Mouse (Mus musculus): ENCODE data around the gene Glra4.
A peak's percentile ranks its signal among the peaks of the same experiment; 100 is the strongest.

The Glra4 gene

DNA sequence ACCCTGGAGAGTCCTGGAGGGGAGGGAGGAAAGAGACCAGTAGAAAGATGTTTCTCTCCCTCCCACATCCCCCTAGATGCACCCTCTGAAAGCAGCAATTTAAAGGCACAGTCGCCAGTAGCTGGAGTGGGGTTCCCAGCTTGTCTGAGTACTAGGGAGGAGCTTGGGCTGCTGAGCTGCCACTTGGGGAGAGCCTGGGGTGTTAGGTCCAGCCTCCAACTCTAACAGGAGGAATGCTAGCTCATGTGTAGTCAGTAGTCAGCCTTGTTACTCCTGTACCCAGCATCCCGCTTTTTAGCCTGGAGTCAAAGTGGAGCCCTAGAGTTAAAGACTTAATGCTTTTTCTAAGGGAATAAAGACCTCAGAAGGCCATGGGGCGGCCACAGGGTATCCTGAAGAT, at the start of gene Glra4:
Gene Glra4, minus strand, starts transcription at position 101 of the 400 bp plus-strand sequence.
- DNase-seq (ENCODE audit: low spot score in 2 of 2): no peak

- DNase-seq (ENCODE audit: low spot score in 2 of 2): no peak
Observed at GRCm38 (mm10) chrX:136828610-136829009, 48.7 kb upstream of the Glra4 start.

DNA sequence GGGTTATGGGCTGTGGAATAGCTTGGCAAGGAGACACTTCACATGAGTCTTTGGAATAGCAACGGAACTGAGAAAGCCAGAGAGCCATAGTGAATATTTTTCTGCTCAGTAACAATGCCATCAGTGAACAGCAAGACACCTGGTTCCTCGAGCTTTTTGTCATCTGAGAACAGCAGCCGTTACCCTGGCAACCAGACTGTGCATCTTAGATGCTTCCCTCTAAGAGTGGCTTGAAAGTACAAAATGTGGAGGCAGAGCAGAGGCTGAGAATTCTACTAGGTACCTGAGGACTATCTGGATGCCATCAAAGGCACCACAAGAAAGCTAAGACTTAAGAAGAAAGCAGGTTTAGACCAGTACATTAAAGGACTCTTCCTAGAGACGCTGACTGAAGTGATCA, 45.1 kb upstream of the Glra4 start:
- DNase-seq (ENCODE audit: low spot score in 2 of 2): no peak

DNA sequence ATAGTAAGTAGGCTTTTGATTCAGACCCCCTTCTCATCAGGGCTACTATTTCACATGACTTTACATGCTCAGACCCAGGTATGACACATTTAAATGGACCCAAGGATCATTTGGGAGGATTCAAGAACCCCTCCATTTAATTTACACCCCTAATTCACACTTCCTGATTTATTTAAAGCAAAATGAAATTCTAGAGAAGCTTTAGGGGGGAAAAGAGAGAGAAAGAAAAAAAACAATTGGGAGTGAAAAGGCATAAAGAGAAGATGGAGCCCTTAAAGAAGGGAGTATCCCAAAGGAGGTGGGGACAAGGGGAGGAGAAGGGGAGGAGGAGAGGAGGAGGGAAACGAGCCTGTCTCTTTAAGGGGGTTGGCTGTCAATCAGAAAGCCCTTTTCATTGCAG, 42.4 kb upstream of the Glra4 start, which contains the start of gene Plp1:
Gene Plp1, plus strand, starts transcription at position 301 of the 400 bp plus-strand sequence.
- no peak for DNase-seq (ENCODE audit: low spot score in 2 of 2)

GRCm38 (mm10) chrX:136820250-136820649, 40.3 kb upstream of the Glra4 start:
- peak; percentile 9 to 16 for DNase-seq (ENCODE audit: low spot score in 2 of 2)

GRCm38 (mm10) chrX:136819752-136820151, 39.8 kb upstream of the Glra4 start:
- no peak for DNase-seq (ENCODE audit: low spot score in 2 of 2)

DNA sequence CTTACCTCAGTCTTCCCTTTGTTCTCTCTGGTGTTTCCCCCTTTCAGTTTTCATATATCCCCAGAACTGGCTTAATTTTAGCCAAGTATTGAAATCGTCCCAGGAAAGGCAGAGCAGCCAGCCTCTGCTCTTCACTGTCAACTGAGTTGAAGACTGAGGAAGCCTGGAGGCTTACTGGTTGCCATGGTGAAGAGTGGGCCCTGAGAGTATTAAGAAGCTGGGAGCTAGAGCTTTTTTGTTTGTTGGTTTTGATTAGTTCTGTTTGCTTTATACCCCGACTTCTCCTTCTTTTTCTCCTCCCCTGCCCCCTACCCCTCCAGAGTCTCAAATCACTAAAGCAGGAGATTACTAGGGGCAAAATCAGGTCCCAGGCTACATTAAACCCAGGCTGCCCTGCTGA, 17.3 kb upstream of the Glra4 start:
- DNase-seq (ENCODE audit: low spot score in 2 of 2): no peak

GRCm38 (mm10) chrX:136789446-136789845, 9.5 kb upstream of the Glra4 start:
- DNase-seq (ENCODE audit: low spot score in 2 of 2): no peak

GRCm38 (mm10) chrX:136779262-136779661, 679 bp downstream of the Glra4 start:
- no peak for DNase-seq (ENCODE audit: low spot score in 2 of 2)

GRCm38 (mm10) chrX:136778046-136778445, 1.9 kb downstream of the Glra4 start:
- DNase-seq (ENCODE audit: low spot score in 2 of 2): no peak

DNA sequence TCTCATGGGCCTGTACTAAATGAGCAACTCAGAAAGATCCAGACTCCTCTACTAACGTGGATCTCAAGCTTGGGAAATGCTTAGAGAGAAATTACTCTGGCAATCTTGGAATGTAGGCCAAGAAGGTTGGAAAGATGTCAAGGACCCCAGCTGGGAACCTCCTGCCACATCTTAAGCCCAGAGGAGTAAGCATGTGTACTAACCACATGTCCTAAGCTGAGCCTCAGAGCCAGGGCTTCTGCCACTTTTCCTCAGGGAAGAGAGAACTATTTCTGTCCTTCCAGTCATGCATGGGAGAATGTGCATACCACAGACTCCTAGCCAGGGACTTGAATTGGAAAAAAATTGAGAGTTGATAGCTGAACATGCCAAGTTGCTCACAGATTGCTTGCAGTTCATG, 6.9 kb downstream of the Glra4 start:
- DNase-seq (ENCODE audit: low spot score in 2 of 2): no peak

- no peak for DNase-seq (ENCODE audit: low spot score in 2 of 2)
Observed at GRCm38 (mm10) chrX:136761103-136762074, 18.6 kb downstream of the Glra4 start.

DNA sequence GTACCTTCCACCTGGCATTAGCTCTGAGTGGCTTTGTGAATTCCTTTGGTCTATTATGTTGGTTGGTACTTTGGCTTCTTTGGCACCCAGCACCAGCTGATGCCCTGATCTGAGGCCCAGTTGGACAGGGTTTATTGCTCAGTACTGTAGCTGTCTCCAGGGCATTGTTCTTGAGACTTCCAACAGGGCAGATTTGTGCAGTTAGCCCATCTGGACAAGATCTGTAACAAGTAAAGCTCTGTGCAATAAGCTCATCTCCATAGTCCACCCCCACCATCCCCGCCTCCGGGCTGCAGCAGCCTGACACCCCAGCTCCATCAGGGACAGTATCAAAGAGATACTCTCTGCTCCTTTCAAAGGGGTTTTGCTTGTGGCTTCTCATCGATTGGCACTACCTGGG, 24.5 kb downstream of the Glra4 start:
- no peak for DNase-seq (ENCODE audit: low spot score in 2 of 2)

- DNase-seq (ENCODE audit: low spot score in 2 of 2): no peak
Observed at GRCm38 (mm10) chrX:136749329-136749728, 30.6 kb downstream of the Glra4 start.

DNA sequence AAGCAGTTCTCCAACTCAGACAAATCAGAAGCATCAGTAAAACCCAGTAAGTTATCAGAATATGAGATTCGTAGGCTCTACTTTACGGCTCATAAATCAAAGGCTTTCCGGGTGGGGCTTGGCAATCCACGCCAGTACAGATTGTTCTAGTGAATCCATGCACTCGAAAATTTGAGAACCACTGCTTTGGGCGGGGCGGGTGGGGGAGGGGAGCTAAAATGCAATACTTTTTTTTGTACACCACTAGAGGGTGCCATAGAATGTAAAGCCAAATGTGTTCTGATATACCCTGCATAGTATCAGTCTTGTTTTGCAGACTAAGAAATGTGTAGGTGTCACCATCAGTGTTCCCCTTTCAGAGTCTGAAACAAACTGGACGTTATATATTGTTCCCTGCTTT, 35.3 kb downstream of the Glra4 start:
- no peak for DNase-seq (ENCODE audit: low spot score in 2 of 2)

GRCm38 (mm10) chrX:136743459-136743858, 36.5 kb downstream of the Glra4 start, which contains the start of gene Morf4l2:
Gene Morf4l2 (minus strand): TSS chrX:136743690.
- no peak for DNase-seq (ENCODE audit: low spot score in 2 of 2)

- no peak for DNase-seq (ENCODE audit: low spot score in 2 of 2)
Observed at GRCm38 (mm10) chrX:136742661-136743103, 37.3 kb downstream of the Glra4 start.

DNA sequence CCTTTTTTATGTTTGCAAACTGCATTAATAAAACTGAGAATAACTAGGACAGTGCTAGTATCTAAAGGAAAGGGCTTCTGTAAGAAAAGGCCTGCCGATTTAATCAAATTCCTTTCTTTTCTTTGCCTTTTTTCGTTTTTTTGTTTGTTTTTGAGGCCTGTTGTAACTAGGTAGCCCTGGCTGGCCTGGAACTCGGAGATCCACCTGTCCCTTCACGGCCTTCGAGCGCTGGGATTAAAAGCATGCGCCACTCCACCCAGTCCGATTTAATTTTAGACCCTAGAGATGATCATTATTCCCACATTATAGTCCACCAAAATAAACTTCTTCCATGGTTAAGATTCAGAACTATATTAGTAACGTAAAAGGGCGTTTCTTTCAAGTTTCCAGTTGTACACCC, 37.7 kb downstream of the Glra4 start:
- DNase-seq (ENCODE audit: low spot score in 2 of 2): no peak

DNA sequence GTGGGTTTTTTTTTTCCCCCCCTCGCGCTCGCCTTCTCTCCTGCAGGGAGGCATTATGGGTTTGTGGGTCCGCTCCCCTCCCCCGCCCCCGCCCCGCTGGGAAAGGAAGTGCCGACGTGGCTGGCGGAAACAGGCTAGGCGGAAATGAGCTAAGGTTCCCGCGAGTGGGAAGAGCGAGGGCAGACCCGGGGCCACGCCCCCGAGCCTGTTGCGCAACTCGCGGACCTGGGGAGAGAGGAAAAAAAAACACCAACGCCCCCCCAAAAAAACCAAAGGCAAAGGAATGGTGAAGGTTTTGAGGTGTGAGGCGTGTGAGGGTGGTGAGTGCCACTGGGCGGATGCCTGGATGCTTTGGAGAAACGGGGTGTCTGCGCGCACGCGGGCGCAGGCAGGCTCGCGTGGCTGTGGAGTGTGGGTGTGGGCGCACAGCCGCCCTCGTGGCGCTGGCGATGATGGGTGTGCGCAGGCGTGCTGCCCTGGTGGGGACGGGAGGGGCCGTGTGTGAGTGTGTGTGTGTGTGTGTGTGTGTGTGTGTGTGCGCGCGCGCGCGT, 38.2 kb downstream of the Glra4 start:
- DNase-seq (ENCODE audit: low spot score in 2 of 2): peak; percentile 45 to 62

DNA sequence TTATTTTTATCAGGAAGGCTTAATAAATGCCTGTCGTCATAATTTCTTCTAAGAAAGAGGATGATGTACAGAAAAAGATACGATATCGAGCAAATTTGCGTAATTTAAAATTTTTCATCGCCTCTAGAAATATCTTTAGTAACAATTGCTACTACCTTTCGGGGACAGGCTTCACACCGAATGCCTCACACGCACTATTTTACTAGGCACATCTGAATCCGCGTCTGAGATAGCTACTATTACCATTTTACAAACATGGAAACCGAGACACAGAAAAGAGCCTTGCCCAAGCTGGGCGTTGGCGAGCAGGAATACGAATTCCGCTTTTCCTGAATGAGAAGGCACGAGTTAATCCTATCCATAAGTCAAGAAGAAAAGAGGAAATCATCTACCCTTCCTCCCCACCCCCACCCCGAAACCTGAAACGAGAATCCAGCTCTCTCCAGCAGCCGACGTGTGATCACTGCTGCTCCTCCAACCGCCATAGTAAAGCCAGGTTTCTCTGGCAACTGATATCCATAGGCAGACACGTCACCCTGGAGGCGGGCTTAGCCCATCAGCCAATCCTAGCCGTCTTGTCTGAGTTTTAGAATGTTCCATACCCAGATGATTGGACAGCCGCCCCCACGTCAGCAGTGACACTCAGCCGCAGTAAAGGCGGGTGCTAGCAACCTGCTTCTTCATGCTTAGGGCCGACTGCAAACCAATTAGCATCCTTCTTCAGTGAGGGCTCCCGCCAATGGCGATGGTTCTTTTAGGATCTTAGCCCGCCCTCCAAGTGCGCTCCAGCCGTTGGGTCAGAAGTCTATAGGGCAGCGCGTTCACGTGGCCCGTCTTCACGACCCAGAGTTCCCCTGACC, 38.9 kb downstream of the Glra4 start:
- peak; percentile 76 to 84 for DNase-seq (ENCODE audit: low spot score in 2 of 2)

GRCm38 (mm10) chrX:136740087-136740790, 39.7 kb downstream of the Glra4 start:
- DNase-seq (ENCODE audit: low spot score in 2 of 2): no peak

Data from spleen, postnatal 14 days (tissue).